Mouse (Mus musculus) heart, adult 2 months (tissue): ENCODE measurements around the gene Pdcd2l.

Experiments used
- CTCF ChIP-seq: fragments of 200-600 bp; IDR thresholded peaks from 2 replicates; pipeline ENCODE4 v1.8.1; 2022; ENCODE audit warnings: antibody characterized with exemption, mild to moderate bottlenecking, moderate library complexity
- EP300 ChIP-seq: fragments of 200-500 bp; IDR thresholded peaks from 2 replicates; pipeline ENCODE4 v1.6.1; 2011; ENCODE audit warnings: low read depth, low read length, control low read depth; ENCODE audit not compliant: insufficient read depth
- POLR2A ChIP-seq: fragments of 200-500 bp; IDR thresholded peaks from 2 replicates; pipeline ENCODE4 v1.6.1; 2011; ENCODE audit warnings: mild to moderate bottlenecking, low read depth, low read length, control low read depth; ENCODE audit not compliant: insufficient read depth

DNA sequence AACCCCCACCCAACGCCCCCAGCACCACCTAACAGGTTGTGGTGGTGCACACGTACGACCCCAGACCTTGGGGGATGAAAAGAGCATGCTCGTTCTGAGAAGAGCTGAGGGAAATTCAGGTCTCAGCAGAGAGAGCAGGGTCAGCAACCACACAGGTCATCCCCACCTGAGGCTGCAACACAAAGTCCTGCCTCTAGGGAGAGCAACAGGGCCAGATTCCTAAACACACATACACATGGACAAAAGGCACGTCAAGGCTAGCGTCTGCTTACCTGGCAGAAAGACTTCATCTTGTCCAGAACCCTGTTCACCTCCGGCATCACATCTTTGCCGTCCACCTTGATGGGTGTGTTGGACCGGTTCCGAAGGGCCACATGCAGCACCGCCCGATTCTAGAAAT lies 30.4 kb upstream of the Pdcd2l start:
- TF ChIP-seq EP300 (no peak), POLR2A (no peak), CTCF (peak; percentile 28)
